Mouse (Mus musculus) myocyte (in vitro differentiated cells): ENCODE measurements around the gene Pde8b.

Experiments used
- CEBPB ChIP-seq: IDR thresholded peaks from 2 replicates; pipeline ENCODE4 v1.6.1; 2011; ENCODE audit warnings: mild to moderate bottlenecking, moderate library complexity; ENCODE audit not compliant: poor library complexity, insufficient read depth, severe bottlenecking
- E2F4 ChIP-seq: IDR thresholded peaks from one replicate; pipeline ENCODE4 v1.6.1; 2011; ENCODE audit warnings: mild to moderate bottlenecking, control low read depth, moderate library complexity; ENCODE audit not compliant: insufficient read depth
- MAX ChIP-seq: IDR thresholded peaks from one replicate; pipeline ENCODE4 v1.6.1; 2011; ENCODE audit warnings: low read depth, mild to moderate bottlenecking, control low read depth
- MYOD1 ChIP-seq, 3 experiments: IDR thresholded peaks; one replicate each; pipeline ENCODE4 v1.6.1; 2011; ENCODE audit warnings: control low read depth in 2 of 3, low read depth in 2 of 3, mild to moderate bottlenecking in 2 of 3, moderate library complexity in 1 of 3; ENCODE audit not compliant: insufficient read length in 2 of 3, control insufficient read depth in 1 of 3
- MYOG ChIP-seq, 3 experiments: IDR thresholded peaks; one replicate each; pipeline ENCODE4 v1.6.1; 2011; ENCODE audit warnings: control low read depth in 2 of 3, low read depth in 2 of 3, mild to moderate bottlenecking in 2 of 3; ENCODE audit not compliant: insufficient read length in 2 of 3, control insufficient read depth in 1 of 3, insufficient read depth in 1 of 3
- POLR2A ChIP-seq: IDR thresholded peaks from one replicate; pipeline ENCODE4 v1.6.1; 2011; ENCODE audit warnings: low read depth, mild to moderate bottlenecking, control low read depth, moderate library complexity; ENCODE audit not compliant: insufficient read length
- POLR2AphosphoS2 ChIP-seq: IDR thresholded peaks from one replicate; pipeline ENCODE4 v1.6.1; 2011; ENCODE audit warnings: low read depth, control low read depth; ENCODE audit not compliant: insufficient read length
- SRF ChIP-seq: IDR thresholded peaks from one replicate; pipeline ENCODE4 v1.6.1; 2011; ENCODE audit warnings: low read depth; ENCODE audit not compliant: control insufficient read depth, insufficient read length

DNA sequence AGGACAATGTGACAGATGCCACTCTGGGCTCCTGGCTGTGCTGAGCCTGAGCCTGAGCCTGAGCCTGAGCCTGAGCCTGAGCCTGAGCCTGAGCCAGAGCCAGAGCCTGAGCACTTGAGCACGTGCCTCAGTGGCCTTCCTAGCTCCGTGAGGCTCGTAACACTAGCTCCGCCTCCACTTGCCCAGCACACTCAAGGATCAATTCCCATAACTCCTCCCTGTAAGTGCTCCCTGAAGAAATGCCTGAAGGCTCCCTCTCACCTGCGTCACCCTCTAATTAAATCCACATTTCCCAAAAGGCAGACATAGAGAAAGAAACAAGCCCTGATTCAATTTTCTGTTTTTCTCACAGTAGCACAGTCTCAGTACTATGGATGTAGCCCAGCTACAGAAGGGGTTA lies 37.8 kb downstream of the Pde8b start:
- TF ChIP-seq MAX: no peak
- no peak for TF ChIP-seq POLR2AphosphoS2
- TF ChIP-seq MYOD1 (IDR thresholded peaks at IDR 0.05; ENCODE audit: control insufficient read depth in 1 of 3, insufficient read length in 2 of 3, low read depth in 2 of 3): no peak
- TF ChIP-seq E2F4: no peak
- no peak for TF ChIP-seq SRF
- TF ChIP-seq POLR2A: no peak
- TF ChIP-seq MYOG (IDR thresholded peaks at IDR 0.05; ENCODE audit: control insufficient read depth in 1 of 3, insufficient read depth in 1 of 3, insufficient read length in 2 of 3, low read depth in 2 of 3): no peak
- no peak for TF ChIP-seq CEBPB
